Mouse (Mus musculus): ENCODE results near the gene Mob3c. TPM values are rescaled to one million over a fixed set of nuclear protein-coding genes. Genes with fewer than 3 reads are reported as not detected.

The Mob3c gene
- 6.0 and 6.3 TPM in 2 replicates for total RNA-seq (2014; fragmentation: Nextera tagmentation)
- total RNA-seq (2017) = 2.6 and 6.2 TPM in 2 replicates

- peak; percentile 74 for ATAC-seq (replicated peaks; ENCODE audit: poor library complexity, severe bottlenecking)
Observed at GRCm38 (mm10) chr4:115827888-115828571, at the start of gene Mob3c. Mob3c (plus strand) TSS chr4:115828092.

- no peak for ATAC-seq (replicated peaks; ENCODE audit: poor library complexity, severe bottlenecking)
Observed at GRCm38 (mm10) chr4:115780269-115780668, 47.6 kb upstream of the Mob3c start.

GRCm38 (mm10) chr4:115780918-115781317 lies 47.0 kb upstream of the Mob3c start, which contains the start of gene Tex38:
Tex38 (minus strand) TSS chr4:115781018.
- ATAC-seq (replicated peaks; ENCODE audit: poor library complexity, severe bottlenecking) = no peak

- no peak for ATAC-seq (replicated peaks; ENCODE audit: poor library complexity, severe bottlenecking)
Observed at GRCm38 (mm10) chr4:115782026-115782805, 45.7 kb upstream of the Mob3c start.

GRCm38 (mm10) chr4:115784769-115785510 lies 43.0 kb upstream of the Mob3c start, which contains the start of gene Atpaf1:
Atpaf1 (plus strand) TSS chr4:115784812.
- ATAC-seq (replicated peaks; ENCODE audit: poor library complexity, severe bottlenecking) = peak; percentile 94

GRCm38 (mm10) chr4:115785511-115786034 lies 42.3 kb upstream of the Mob3c start:
- ATAC-seq (replicated peaks; ENCODE audit: poor library complexity, severe bottlenecking) = no peak

- ATAC-seq (replicated peaks; ENCODE audit: poor library complexity, severe bottlenecking) = no peak
Observed at GRCm38 (mm10) chr4:115790864-115791263, 37.0 kb upstream of the Mob3c start.

- ATAC-seq (replicated peaks; ENCODE audit: poor library complexity, severe bottlenecking) = no peak
Observed at GRCm38 (mm10) chr4:115795360-115795759, 32.5 kb upstream of the Mob3c start.

- no peak for ATAC-seq (replicated peaks; ENCODE audit: poor library complexity, severe bottlenecking)
Observed at GRCm38 (mm10) chr4:115799981-115800380, 27.9 kb upstream of the Mob3c start.

- no peak for ATAC-seq (replicated peaks; ENCODE audit: poor library complexity, severe bottlenecking)
Observed at GRCm38 (mm10) chr4:115812326-115812725, 15.6 kb upstream of the Mob3c start.

GRCm38 (mm10) chr4:115815606-115816005 lies 12.3 kb upstream of the Mob3c start:
- ATAC-seq (replicated peaks; ENCODE audit: poor library complexity, severe bottlenecking) = no peak

- no peak for ATAC-seq (replicated peaks; ENCODE audit: poor library complexity, severe bottlenecking)
Observed at GRCm38 (mm10) chr4:115820199-115820598, 7.7 kb upstream of the Mob3c start.

- no peak for ATAC-seq (replicated peaks; ENCODE audit: poor library complexity, severe bottlenecking)
Observed at GRCm38 (mm10) chr4:115820944-115821343, 6.9 kb upstream of the Mob3c start.

GRCm38 (mm10) chr4:115821431-115821830 lies 6.5 kb upstream of the Mob3c start:
- no peak for ATAC-seq (replicated peaks; ENCODE audit: poor library complexity, severe bottlenecking)

- no peak for ATAC-seq (replicated peaks; ENCODE audit: poor library complexity, severe bottlenecking)
Observed at GRCm38 (mm10) chr4:115821928-115822327, 6.0 kb upstream of the Mob3c start.

- no peak for ATAC-seq (replicated peaks; ENCODE audit: poor library complexity, severe bottlenecking)
Observed at GRCm38 (mm10) chr4:115824178-115824577, 3.7 kb upstream of the Mob3c start.

GRCm38 (mm10) chr4:115825271-115825670 lies 2.6 kb upstream of the Mob3c start:
- peak; percentile 60 for ATAC-seq (replicated peaks; ENCODE audit: poor library complexity, severe bottlenecking)

- no peak for ATAC-seq (replicated peaks; ENCODE audit: poor library complexity, severe bottlenecking)
Observed at GRCm38 (mm10) chr4:115827066-115827465, 826 bp upstream of the Mob3c start.

- no peak for ATAC-seq (replicated peaks; ENCODE audit: poor library complexity, severe bottlenecking)
Observed at GRCm38 (mm10) chr4:115827535-115827887, 381 bp upstream of the Mob3c start.

- no peak for ATAC-seq (replicated peaks; ENCODE audit: poor library complexity, severe bottlenecking)
Observed at GRCm38 (mm10) chr4:115828572-115828902, 645 bp downstream of the Mob3c start.

- ATAC-seq (replicated peaks; ENCODE audit: poor library complexity, severe bottlenecking) = 0 out of 2 replicates have a peak, but pooled peaks have one; percentile 18
Observed at GRCm38 (mm10) chr4:115830491-115830890, 2.6 kb downstream of the Mob3c start.
